Mouse (Mus musculus) myocyte (in vitro differentiated cells): Measurements from ENCODE around the gene Arhgap15.

Source experiments
- CEBPB ChIP-seq: IDR thresholded peaks from 2 replicates; pipeline ENCODE4 v1.6.1; 2011; ENCODE audit warnings: mild to moderate bottlenecking, moderate library complexity; ENCODE audit not compliant: poor library complexity, insufficient read depth, severe bottlenecking
- E2F4 ChIP-seq: IDR thresholded peaks from one replicate; pipeline ENCODE4 v1.6.1; 2011; ENCODE audit warnings: mild to moderate bottlenecking, control low read depth, moderate library complexity; ENCODE audit not compliant: insufficient read depth
- MAX ChIP-seq: IDR thresholded peaks from one replicate; pipeline ENCODE4 v1.6.1; 2011; ENCODE audit warnings: low read depth, mild to moderate bottlenecking, control low read depth
- MYOD1 ChIP-seq, 3 experiments: IDR thresholded peaks; one replicate each; pipeline ENCODE4 v1.6.1; 2011; ENCODE audit warnings: control low read depth in 2 of 3, low read depth in 2 of 3, mild to moderate bottlenecking in 2 of 3, moderate library complexity in 1 of 3; ENCODE audit not compliant: insufficient read length in 2 of 3, control insufficient read depth in 1 of 3
- MYOG ChIP-seq, 3 experiments: IDR thresholded peaks; one replicate each; pipeline ENCODE4 v1.6.1; 2011; ENCODE audit warnings: control low read depth in 2 of 3, low read depth in 2 of 3, mild to moderate bottlenecking in 2 of 3; ENCODE audit not compliant: insufficient read length in 2 of 3, control insufficient read depth in 1 of 3, insufficient read depth in 1 of 3
- POLR2A ChIP-seq: IDR thresholded peaks from one replicate; pipeline ENCODE4 v1.6.1; 2011; ENCODE audit warnings: low read depth, mild to moderate bottlenecking, control low read depth, moderate library complexity; ENCODE audit not compliant: insufficient read length
- POLR2AphosphoS2 ChIP-seq: IDR thresholded peaks from one replicate; pipeline ENCODE4 v1.6.1; 2011; ENCODE audit warnings: low read depth, control low read depth; ENCODE audit not compliant: insufficient read length
- REST ChIP-seq: IDR thresholded peaks from one replicate; pipeline ENCODE4 v1.6.1; 2011; ENCODE audit warnings: mild to moderate bottlenecking, control low read depth, moderate library complexity; ENCODE audit not compliant: insufficient read depth, insufficient read length
- SRF ChIP-seq: IDR thresholded peaks from one replicate; pipeline ENCODE4 v1.6.1; 2011; ENCODE audit warnings: low read depth; ENCODE audit not compliant: control insufficient read depth, insufficient read length
- TCF12 ChIP-seq: IDR thresholded peaks from one replicate; pipeline ENCODE4 v1.6.1; 2011; ENCODE audit warnings: mild to moderate bottlenecking, control low read depth; ENCODE audit not compliant: poor library complexity, insufficient read depth, severe bottlenecking
- TCF3 ChIP-seq: IDR thresholded peaks from one replicate; pipeline ENCODE4 v1.6.1; 2011; ENCODE audit warnings: low read depth, control low read depth; ENCODE audit not compliant: insufficient read length
- USF1 ChIP-seq: IDR thresholded peaks from one replicate; pipeline ENCODE4 v1.6.1; 2011; ENCODE audit warnings: low read depth, mild to moderate bottlenecking, control low read depth, moderate library complexity

DNA sequence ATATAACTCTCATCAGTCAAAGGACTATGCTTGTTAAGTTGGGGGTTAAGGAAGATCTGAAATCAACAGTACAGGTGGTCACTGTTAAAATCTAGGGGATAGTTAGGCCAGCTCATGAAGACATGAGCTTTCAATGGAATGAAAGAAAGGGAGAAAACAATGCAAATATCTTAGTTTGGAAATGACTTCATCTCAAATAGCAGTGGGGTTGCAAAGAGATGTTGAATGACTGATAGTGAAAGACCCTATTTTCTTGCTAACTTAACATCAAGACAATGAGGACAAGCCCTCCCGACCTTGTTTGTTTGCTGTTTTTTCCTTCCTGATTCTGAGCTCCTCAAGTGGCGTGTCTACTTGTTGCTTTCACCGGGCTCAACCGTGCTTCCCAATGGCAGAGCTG lies 597.6 kb downstream of the Arhgap15 start:
- TF ChIP-seq POLR2A (no peak), E2F4 (no peak), MYOG (IDR thresholded peaks at IDR 0.05; ENCODE audit: control insufficient read depth in 1 of 3, insufficient read depth in 1 of 3, insufficient read length in 2 of 3, low read depth in 2 of 3) (no peak), POLR2AphosphoS2 (no peak), USF1 (no peak), TCF12 (no peak), MAX (no peak), TCF3 (no peak), CEBPB (no peak), REST (no peak), MYOD1 (IDR thresholded peaks at IDR 0.05; ENCODE audit: control insufficient read depth in 1 of 3, insufficient read length in 2 of 3, low read depth in 2 of 3) (no peak), SRF (no peak)
